Mouse (Mus musculus) neural tube, embryonic 14.5 days (tissue): ENCODE measurements around the gene Grik2. TPM values are rescaled to one million over a fixed set of nuclear protein-coding genes. Genes with fewer than 3 reads are reported as not detected.
"Not testable (repeated sequence)": the region's sequence is repeated elsewhere in the genome, so short reads cannot be mapped to it uniquely, and the experiment has no call there.

Experiments
- ATAC-seq: fragments of 200-750 bp; cut with Nextera tagmentation; 2 replicates; pipeline ENCODE4 v1.8.0; 2017; ENCODE audit warnings: low read depth, mild to moderate bottlenecking, moderate TSS enrichment, moderate library complexity
- H3K27ac ChIP-seq: fragments of 300-500 bp; sonication (generic); 2 replicates; pipeline ENCODE4 v1.5.1; 2014; ENCODE audit warnings: low read depth, mild to moderate bottlenecking, control low read depth, low read length, moderate library complexity, mixed read lengths
- H3K27me3 ChIP-seq: fragments of 300-500 bp; sonication (generic); 2 replicates; pipeline ENCODE4 v1.6.1; 2014; ENCODE audit warnings: low read length; ENCODE audit not compliant: control insufficient read depth, insufficient read depth
- H3K36me3 ChIP-seq: fragments of 300-500 bp; sonication (generic); 2 replicates; pipeline ENCODE4 v1.6.1; 2014; ENCODE audit warnings: low read length, mixed read lengths; ENCODE audit not compliant: control insufficient read depth, insufficient read depth
- H3K4me1 ChIP-seq: fragments of 300-500 bp; sonication (generic); 2 replicates; pipeline ENCODE4 v1.6.1; 2014; ENCODE audit warnings: low read length; ENCODE audit not compliant: control insufficient read depth, insufficient read depth
- H3K4me2 ChIP-seq: fragments of 300-500 bp; sonication (generic); 2 replicates; pipeline ENCODE4 v1.6.1; 2014; ENCODE audit warnings: mild to moderate bottlenecking, low read depth, low read length, control low read depth
- H3K4me3 ChIP-seq: fragments of 300-500 bp; sonication (generic); 2 replicates; pipeline ENCODE4 v1.5.1; 2014; ENCODE audit warnings: low read depth, low read length, control low read depth, mixed read lengths
- H3K9ac ChIP-seq: fragments of 300-500 bp; sonication (generic); replicated peaks from 2 replicates; pipeline ENCODE4 v1.6.1; 2014; ENCODE audit warnings: low read depth, mild to moderate bottlenecking, control low read depth, low read length, mixed read lengths
- H3K9me3 ChIP-seq: fragments of 300-500 bp; sonication (generic); 2 replicates; pipeline ENCODE4 v1.6.1; 2016; ENCODE audit warnings: low read length; ENCODE audit not compliant: control insufficient read depth
- WGBS: fragments of 180-500 bp; shearing (Covaris S2); extraction: QIAGEN DNeasy Blood & Tissue Kit; methylation state at CpG from one replicate; pipeline ENCODE4 v1.1.7; 2014; 5-methylcytosine and 5-hydroxymethylcytosine counted together
- polyA plus RNA-seq: library from polyadenylated mRNA; unstranded; fragments of >200 nt; fragmentation: Nextera tagmentation; extraction: Ambion mirVana; gene quantifications from 2 replicates; pipeline ENCODE4 v1.2.1, GENCODE M21; 2014

The Grik2 gene
- polyA plus RNA-seq, 1 experiment from 2014 or later, result 69.6 TPM

DNA sequence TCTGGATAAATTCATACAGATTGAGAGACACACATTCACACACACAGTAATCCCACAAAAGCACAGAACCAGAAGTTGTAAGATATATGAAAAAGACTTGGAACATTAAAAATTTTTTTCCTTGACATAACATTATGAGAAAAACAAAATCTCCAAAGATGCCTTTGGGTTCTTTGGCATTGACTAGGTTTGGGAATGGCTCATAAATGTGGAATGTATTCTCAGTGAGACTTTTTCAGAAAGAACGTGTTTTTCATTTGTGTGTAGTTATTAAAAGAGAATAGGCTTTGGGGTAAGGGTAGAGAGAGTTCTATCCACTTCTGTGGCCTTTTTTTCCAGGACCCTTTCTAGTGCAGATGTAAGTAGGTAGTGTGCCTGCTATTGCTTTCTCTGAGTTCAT lies 597.3 kb downstream of the Grik2 start:
- Histone ChIP-seq H3K4me2 (no peak overlapping the region), H3K27ac (no peak overlapping the region), H3K27me3 (no peaks in the 10 kb centered on the region), H3K9ac (no peak overlapping the region), H3K9me3 (no peaks in the 10 kb centered on the region), H3K4me3 (no peak overlapping the region), H3K36me3 (no peaks in the 10 kb centered on the region), H3K4me1 (no peaks in the 10 kb centered on the region)
- WGBS, result 85% methylated on average over 1 of the region's 1 CpGs
- no peak for ATAC-seq

DNA sequence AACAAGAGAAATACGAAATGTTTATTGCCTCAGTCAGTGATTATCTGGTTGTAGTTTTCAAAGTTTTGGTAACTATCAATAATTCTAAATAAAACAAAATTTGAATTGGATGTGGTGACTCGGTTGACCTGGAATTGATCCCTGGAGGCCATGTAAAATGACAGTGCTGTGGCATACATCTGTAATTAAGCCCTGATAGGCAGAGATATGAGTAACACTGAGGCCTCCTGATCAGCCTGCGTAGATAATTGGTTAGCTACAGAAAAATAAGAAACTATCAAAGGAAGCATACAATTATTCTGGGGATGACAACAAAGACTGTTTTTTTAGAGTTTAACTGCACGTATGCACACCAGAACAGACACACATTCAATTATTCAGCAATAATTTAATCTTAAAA lies 634.4 kb downstream of the Grik2 start:
- H3K4me2 ChIP-seq, result no peak overlapping the region

DNA sequence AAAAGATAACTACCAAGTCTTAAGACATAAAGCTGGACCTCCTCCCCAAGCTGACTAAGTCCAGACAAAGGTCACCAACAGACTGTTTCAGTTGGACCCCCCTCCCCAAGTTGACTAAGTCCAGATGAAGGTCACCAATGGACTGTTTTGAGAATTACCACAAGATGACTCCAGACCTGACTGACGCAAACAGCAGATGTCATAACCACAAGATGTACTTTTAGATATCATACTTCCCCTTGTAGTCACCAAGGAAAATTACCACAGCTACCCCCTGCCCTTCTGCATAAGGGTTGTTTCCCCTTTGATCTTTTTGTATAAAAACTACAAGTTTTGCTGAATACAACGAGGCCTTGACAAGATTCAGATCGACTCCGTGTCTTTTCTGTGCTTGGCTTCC lies 637.1 kb downstream of the Grik2 start:
- 97% methylated on average over 4 of the region's 4 CpGs for WGBS
- not testable (repeated sequence) for H3K4me3 ChIP-seq, H3K27ac ChIP-seq, H3K9me3 ChIP-seq, H3K4me1 ChIP-seq, H3K4me2 ChIP-seq, H3K27me3 ChIP-seq, H3K9ac ChIP-seq, H3K36me3 ChIP-seq, ATAC-seq

More for the DNA sequence above, 634.4 kb downstream of the Grik2 start:
- 65% methylated on average over 4 of the region's 4 CpGs for WGBS
- Histone ChIP-seq H3K36me3 (no peaks in the 10 kb centered on the region), H3K4me3 (no peak overlapping the region), H3K4me1 (no peaks in the 10 kb centered on the region), H3K9ac (no peak overlapping the region), H3K27me3 (no peaks in the 10 kb centered on the region), H3K9me3 (no peaks in the 10 kb centered on the region), H3K27ac (no peak overlapping the region)
- no peak for ATAC-seq

DNA sequence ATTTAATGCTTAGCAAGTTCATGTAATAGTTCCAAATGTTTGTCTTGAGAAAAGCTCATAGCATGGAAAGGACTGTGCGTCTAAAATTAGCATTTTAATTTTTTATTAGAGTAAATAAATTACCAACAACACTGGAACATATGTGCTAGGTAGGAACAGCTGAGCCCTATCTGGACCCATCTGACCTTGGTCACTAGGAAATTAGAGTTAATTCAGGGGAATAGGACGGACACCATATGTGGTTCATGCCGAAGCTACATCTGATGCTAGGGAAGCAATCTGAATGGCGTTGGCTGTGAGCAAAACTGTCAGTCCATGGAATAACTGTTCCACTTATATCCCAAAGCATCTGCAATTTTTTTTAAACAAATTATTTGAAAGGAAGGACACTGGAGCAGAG lies 638.9 kb downstream of the Grik2 start:
- no peaks in the 10 kb centered on the region for H3K27me3 ChIP-seq
- H3K4me3 ChIP-seq, result no peak overlapping the region

DNA sequence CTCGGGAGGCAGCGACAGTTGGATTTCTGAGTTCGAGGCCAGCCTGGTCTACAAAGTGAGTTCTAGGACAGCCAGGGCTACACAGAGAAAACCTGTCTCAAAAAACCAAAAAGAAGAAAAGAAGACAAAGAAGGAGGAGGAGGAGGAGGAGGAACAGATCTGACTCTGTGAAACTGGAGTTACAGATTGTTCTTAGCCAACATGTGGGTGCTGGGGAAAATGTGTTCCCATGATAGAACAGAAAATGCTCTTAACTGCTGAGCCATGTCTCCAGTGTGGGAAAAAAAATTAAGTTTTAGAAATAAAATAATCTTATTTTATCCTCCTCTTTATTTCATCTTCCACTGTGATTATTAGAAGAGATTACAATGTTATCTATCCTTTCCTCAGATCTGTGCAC lies 645.9 kb downstream of the Grik2 start:
- no peak overlapping the region for H3K4me2 ChIP-seq
- no peaks in the 10 kb centered on the region for H3K4me1 ChIP-seq
- no peak overlapping the region for H3K9ac ChIP-seq
- WGBS, result 92% methylated on average over 3 of the region's 3 CpGs
- H3K9me3 ChIP-seq, result no peaks in the 10 kb centered on the region
- ATAC-seq, result no peak
- no peaks in the 10 kb centered on the region for H3K36me3 ChIP-seq
- no peak overlapping the region for H3K27ac ChIP-seq
- H3K4me3 ChIP-seq, result no peak overlapping the region
- no peaks in the 10 kb centered on the region for H3K27me3 ChIP-seq

More for the DNA sequence above, 638.9 kb downstream of the Grik2 start:
- no peaks in the 10 kb centered on the region for H3K9me3 ChIP-seq
- H3K27ac ChIP-seq, result no peak overlapping the region
- WGBS, result 34% methylated on average over 4 of the region's 4 CpGs
- no peak overlapping the region for H3K4me2 ChIP-seq
- no peak for ATAC-seq
- no peaks in the 10 kb centered on the region for H3K36me3 ChIP-seq
- H3K4me1 ChIP-seq, result no peaks in the 10 kb centered on the region
- H3K9ac ChIP-seq, result no peak overlapping the region

DNA sequence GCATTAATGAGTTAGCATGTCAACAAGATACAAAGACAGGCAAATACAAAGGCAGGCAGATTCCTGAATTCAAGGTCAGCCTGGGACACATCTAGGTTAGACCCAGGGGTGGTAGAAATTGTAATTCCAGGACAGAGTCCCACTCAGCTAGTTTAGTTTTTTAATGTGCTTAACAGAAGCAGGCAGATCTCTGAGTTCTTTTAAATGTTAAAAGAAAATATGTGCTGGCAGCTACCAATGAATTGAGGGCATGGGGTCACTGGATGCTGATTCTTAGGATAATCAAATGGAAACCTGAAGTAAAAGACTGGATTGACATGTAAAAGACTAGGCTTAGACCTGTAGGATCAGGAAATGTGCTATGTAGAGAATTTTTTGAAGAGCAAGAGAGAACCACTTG lies 651.8 kb downstream of the Grik2 start:
- no peaks in the 10 kb centered on the region for H3K27me3 ChIP-seq
- H3K27ac ChIP-seq, result no peak overlapping the region
- H3K4me3 ChIP-seq, result no peak overlapping the region
- no peaks in the 10 kb centered on the region for H3K9me3 ChIP-seq
- H3K4me2 ChIP-seq, result no peak overlapping the region
- no peaks in the 10 kb centered on the region for H3K4me1 ChIP-seq
- H3K9ac ChIP-seq, result no peak overlapping the region
- no peaks in the 10 kb centered on the region for H3K36me3 ChIP-seq
- ATAC-seq, result no peak

DNA sequence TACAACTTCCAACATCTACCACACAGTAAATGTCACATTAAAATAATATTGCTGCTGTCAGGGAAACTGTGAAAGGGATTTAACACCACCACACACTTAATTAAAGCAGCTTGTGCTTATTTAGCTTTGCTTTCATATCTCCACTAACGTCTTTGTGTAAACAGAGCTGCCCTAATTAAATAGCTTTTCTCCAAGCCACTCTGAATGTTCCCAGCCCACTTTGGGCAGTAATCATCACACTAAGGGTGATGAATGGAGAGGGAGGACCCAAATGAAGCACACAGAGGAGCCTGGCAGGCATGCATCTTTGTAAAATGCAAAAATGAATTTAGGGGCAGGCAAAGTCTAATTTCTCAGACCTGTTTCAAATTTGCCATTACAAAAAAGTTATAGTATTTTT lies 657.3 kb downstream of the Grik2 start:
- no peak overlapping the region for H3K9ac ChIP-seq
- no peaks in the 10 kb centered on the region for H3K27me3 ChIP-seq
- H3K4me1 ChIP-seq, result no peaks in the 10 kb centered on the region
- 0% methylated on average over 1 of the region's 1 CpGs for WGBS
- H3K9me3 ChIP-seq, result no peaks in the 10 kb centered on the region
- H3K4me3 ChIP-seq, result no peak overlapping the region
- H3K27ac ChIP-seq, result no peak overlapping the region
- no peaks in the 10 kb centered on the region for H3K36me3 ChIP-seq
- ATAC-seq, result no peak
- H3K4me2 ChIP-seq, result no peak overlapping the region

DNA sequence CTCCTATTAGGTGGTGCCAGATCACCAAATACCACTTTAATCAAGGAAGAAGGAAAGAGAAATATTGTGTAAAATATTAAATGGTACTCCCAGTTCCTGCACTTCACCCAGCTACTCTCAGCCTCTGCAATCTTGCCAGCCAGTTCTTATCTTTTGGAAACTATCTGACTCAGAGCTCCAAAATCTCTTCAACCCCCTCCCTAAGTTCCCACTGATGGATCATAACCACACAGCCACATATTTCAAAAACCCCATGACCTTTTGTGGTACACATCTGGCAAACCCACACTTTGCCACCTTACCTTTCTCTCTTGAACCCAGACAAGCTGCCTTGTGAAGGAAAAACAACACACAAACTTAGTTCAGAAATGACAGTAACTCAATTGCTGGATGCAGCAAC lies 738.2 kb downstream of the Grik2 start:
- Histone ChIP-seq H3K4me2 (no peak overlapping the region), H3K27me3 (no peaks in the 10 kb centered on the region), H3K9me3 (no peaks in the 10 kb centered on the region), H3K4me3 (no peak overlapping the region), H3K36me3 (no peaks in the 10 kb centered on the region), H3K27ac (no peak overlapping the region), H3K9ac (no peak overlapping the region), H3K4me1 (no peaks in the 10 kb centered on the region)
- no peak for ATAC-seq

DNA sequence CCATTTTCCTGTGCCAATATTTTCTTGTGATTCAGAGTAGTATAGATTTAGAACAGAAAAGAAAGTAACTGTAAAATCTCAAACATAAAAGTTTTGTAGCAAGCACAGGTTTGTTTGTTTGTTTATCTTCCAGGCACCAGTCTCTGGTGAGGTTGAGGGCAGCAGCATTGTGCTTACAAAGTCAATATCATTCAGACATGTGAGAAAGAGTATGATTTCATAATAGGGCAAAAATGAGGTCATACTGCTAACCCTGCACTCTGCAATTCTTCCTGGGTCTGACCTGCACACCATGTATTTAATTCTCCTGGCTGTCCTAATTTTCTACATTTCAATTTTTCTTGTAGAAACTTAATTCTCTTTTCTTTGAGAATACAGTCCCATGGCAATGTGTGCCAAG lies 739.2 kb downstream of the Grik2 start:
- Histone ChIP-seq H3K9me3 (no peaks in the 10 kb centered on the region), H3K4me1 (no peaks in the 10 kb centered on the region), H3K4me2 (no peak overlapping the region), H3K27me3 (no peaks in the 10 kb centered on the region), H3K4me3 (no peak overlapping the region), H3K27ac (no peak overlapping the region), H3K9ac (no peak overlapping the region), H3K36me3 (no peaks in the 10 kb centered on the region)
- ATAC-seq, result no peak
